In genomic region chr7:40683176-40683575, GRCm38 (mm10) we compare ENCODE assay signal across 31 mouse cellular contexts.
DNase-seq lines count a peak whose midpoint lies in the region; ATAC-seq lines count a peak whose summit lies in the region.
"Had no signal": no experiment of that assay in that cellular context is flagged by ENCODE, and none has a peak within 500 bp of the region (broad histone marks: within the 10 kb centered on the region; RNA-seq: fewer than 3 reads in every experiment).

No protein-coding gene starts in this region.

- H3K9me3 ChIP-seq in liver, embryonic 16.5 days (replicated peaks; ENCODE audit: control insufficient read depth, low read length), result no peaks in the 10 kb centered on the region
- no peaks in the 10 kb centered on the region for H3K9me3 ChIP-seq in liver, embryonic 12.5 days (replicated peaks)
- H3K9me3 ChIP-seq: embryonic facial prominence, embryonic 13.5 days; forebrain, embryonic 10.5 days; forebrain, embryonic 15.5 days; hindbrain, embryonic 13.5 days; limb, embryonic 12.5 days; lung, embryonic 15.5 days; midbrain, embryonic 10.5 days; neural tube, embryonic 12.5 days had no signal

- no peak overlapping the region for H3K9ac ChIP-seq in liver, embryonic 16.5 days (ENCODE audit: low read depth, low read length)
- H3K9ac ChIP-seq in liver, embryonic 12.5 days, result no peak overlapping the region
- H3K9ac ChIP-seq: embryonic facial prominence, embryonic 13.5 days; forebrain, embryonic 15.5 days; hindbrain, embryonic 13.5 days; limb, embryonic 12.5 days; liver, embryonic 14.5 days; lung, embryonic 15.5 days; neural tube, embryonic 12.5 days had no signal

- no peaks in the 10 kb centered on the region for H3K27me3 ChIP-seq in liver, embryonic 16.5 days (ENCODE audit: control insufficient read depth, insufficient read depth, low read depth, low read length)
- no peaks in the 10 kb centered on the region for H3K27me3 ChIP-seq in liver, embryonic 12.5 days (replicated peaks)
- H3K27me3 ChIP-seq: forebrain, embryonic 15.5 days; limb, embryonic 12.5 days; lung, embryonic 15.5 days; neural tube, embryonic 12.5 days had no signal

- ATAC-seq in liver, embryonic 16.5 days (ENCODE audit: low read depth), result peak; percentile 50; the same call in 1 of the 2 replicates
- ATAC-seq in liver, embryonic 12.5 days, result no peak
- ATAC-seq: CD4-positive, CD25-positive, alpha-beta regulatory T cell, adult 4 months; forebrain, embryonic 15.5 days had no signal

- 32% methylated on average over 1 of the region's 1 CpGs for WGBS in liver, embryonic 16.5 days (ENCODE audit: insufficient replicate concordance)
- 23% methylated on average over 1 of the region's 1 CpGs for WGBS in liver, embryonic 12.5 days (ENCODE audit: insufficient replicate concordance)

- no peak overlapping the region for H3K4me3 ChIP-seq in liver, embryonic 16.5 days (ENCODE audit: low read depth, low read length)
- no peak overlapping the region for H3K4me3 ChIP-seq in liver, embryonic 12.5 days
- H3K4me3 ChIP-seq: embryonic facial prominence, embryonic 13.5 days; forebrain, embryonic 10.5 days; forebrain, embryonic 15.5 days; gastrocnemius, adult 2 months; hindbrain, embryonic 13.5 days; limb, embryonic 12.5 days; lung, embryonic 15.5 days; midbrain, embryonic 10.5 days; myocyte; neural tube, embryonic 12.5 days had no signal

- H3K27ac ChIP-seq in liver, embryonic 16.5 days (ENCODE audit: low read length), result no peak overlapping the region
- H3K27ac ChIP-seq in liver, embryonic 12.5 days, result no peak overlapping the region
- H3K27ac ChIP-seq: embryonic facial prominence, embryonic 13.5 days; forebrain, embryonic 10.5 days; forebrain, embryonic 15.5 days; gastrocnemius, adult 2 months; hindbrain, embryonic 13.5 days; limb, embryonic 12.5 days; liver, embryonic 14.5 days; lung, embryonic 15.5 days; midbrain, embryonic 10.5 days; neural tube, embryonic 12.5 days had no signal

- H3K4me1 ChIP-seq in liver, embryonic 16.5 days (ENCODE audit: control insufficient read depth, low read depth, low read length), result no peaks in the 10 kb centered on the region
- no peaks in the 10 kb centered on the region for H3K4me1 ChIP-seq in liver, embryonic 12.5 days
- H3K4me1 ChIP-seq: limb, embryonic 12.5 days; lung, embryonic 15.5 days; neural tube, embryonic 12.5 days had no signal

- DNase-seq in kidney, adult 18-20 months, result peak; percentile 53
- peak; percentile 93 for DNase-seq in kidney, adult 9 months
- peak; percentile 57 for DNase-seq in kidney, postnatal 14 days
- DNase-seq in frontal cortex, postnatal 25 days (ENCODE audit: low spot score in 2 of 2), result no peak
- DNase-seq in right cerebral cortex, postnatal 10 days (ENCODE audit: low spot score in 2 of 2), result no peak
- no peak for DNase-seq in thymus, postnatal 14 days
- DNase-seq: adrenal gland, postnatal 25 days; cerebellum, adult 11-12 months; cerebellum, adult 9-11 months; gastrocnemius, adult 2 months; gastrocnemius, postnatal 36 days; heart, adult 18-20 months; heart, postnatal 4 days; layer of hippocampus, adult 9-11 months; right cerebral cortex, postnatal 25 days; thymus, adult 2 months; thymus, postnatal 4 days had no signal

- H3K4me2 ChIP-seq in liver, embryonic 16.5 days (ENCODE audit: low read depth, low read length), result no peak overlapping the region
- H3K4me2 ChIP-seq in liver, embryonic 12.5 days, result no peak overlapping the region
- H3K4me2 ChIP-seq: embryonic facial prominence, embryonic 13.5 days; forebrain, embryonic 15.5 days; heart, embryonic 11.5 days; hindbrain, embryonic 13.5 days; limb, embryonic 12.5 days; lung, embryonic 15.5 days; neural tube, embryonic 12.5 days had no signal

- H3K36me3 ChIP-seq in liver, embryonic 16.5 days (ENCODE audit: control insufficient read depth, insufficient read depth), result no peaks in the 10 kb centered on the region
- H3K36me3 ChIP-seq in liver, embryonic 12.5 days, result no peaks in the 10 kb centered on the region
- H3K36me3 ChIP-seq: embryonic facial prominence, embryonic 13.5 days; forebrain, embryonic 10.5 days; forebrain, embryonic 15.5 days; hindbrain, embryonic 13.5 days; limb, embryonic 12.5 days; lung, embryonic 15.5 days; midbrain, embryonic 10.5 days; neural tube, embryonic 12.5 days had no signal

Comparison
In these comparisons a context has a peak if more than half of its experiments do, and no peak if none do; other contexts are left out.
1. DNase-seq: peak in kidney, adult 18-20 months (single experiment), kidney, adult 9 months (single experiment) and kidney, postnatal 14 days (single experiment); none in frontal cortex, postnatal 25 days (0 of 2), right cerebral cortex, postnatal 10 days (0 of 2) and thymus, postnatal 14 days (single experiment).